Mouse (Mus musculus): ENCODE results near the gene Dgkg.

DNA sequence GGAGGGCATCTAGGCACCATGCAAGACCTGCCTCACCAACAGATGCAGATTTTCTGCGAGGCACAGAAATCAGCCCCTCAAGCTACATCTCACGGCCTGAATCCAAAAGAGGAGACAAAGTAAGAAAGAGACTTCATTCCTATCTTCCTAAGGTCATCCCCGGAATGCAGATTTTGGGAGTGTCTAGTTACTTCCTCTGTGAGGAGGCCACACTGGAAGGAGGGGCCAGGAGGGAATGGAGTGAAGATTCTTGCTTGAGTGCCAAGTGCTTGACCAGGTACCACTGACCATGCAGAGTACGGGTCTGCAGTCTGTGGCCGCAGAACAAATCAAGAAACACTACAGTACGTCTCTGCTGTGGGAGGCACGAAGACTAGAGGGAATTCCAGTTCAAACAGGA lies 230.2 kb downstream of the Dgkg start:
- TF ChIP-seq EP300 (IDR thresholded peaks at IDR 0.05; ENCODE audit: low read depth) (no peak), CTCF (IDR thresholded peaks at IDR 0.05; ENCODE audit: low read depth) (no peak)

Data from heart, postnatal 0 days (tissue).